Mouse (Mus musculus): ENCODE measurements around the gene Gm10842. TPM values are rescaled to one million over a fixed set of nuclear protein-coding genes. Genes with fewer than 3 reads are reported as not detected.

Gm10842 gene
- total RNA-seq, 2 experiments from 2014 or later: not detected

DNA sequence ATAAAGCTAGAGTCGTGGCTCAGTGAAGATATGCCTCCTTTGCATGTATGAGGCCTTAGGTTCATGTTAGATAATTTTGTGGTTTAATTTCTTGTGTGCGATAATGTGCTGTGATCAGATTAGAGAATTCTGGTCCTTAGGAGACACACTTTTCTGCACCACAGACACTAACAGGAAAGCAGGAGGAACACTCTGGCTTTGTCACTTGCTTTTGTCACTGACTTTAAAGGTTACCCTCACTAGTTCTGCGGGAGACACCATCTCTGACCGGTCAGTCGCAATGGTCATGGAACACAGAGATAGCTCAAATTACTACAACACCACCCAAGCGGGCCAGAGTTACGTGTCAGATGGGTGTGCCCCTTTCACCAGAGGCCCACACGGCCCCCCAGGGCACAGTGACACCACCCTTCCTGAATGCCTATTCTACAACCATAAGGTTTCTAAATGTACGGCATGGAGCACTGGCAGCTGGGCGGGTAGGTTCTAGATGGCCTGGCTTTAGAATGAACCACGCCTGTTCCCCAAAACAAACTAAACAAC lies 5.7 kb downstream of the Gm10842 start:
- no peak for DNase-seq (ENCODE audit: low spot score in 2 of 2)

DNA sequence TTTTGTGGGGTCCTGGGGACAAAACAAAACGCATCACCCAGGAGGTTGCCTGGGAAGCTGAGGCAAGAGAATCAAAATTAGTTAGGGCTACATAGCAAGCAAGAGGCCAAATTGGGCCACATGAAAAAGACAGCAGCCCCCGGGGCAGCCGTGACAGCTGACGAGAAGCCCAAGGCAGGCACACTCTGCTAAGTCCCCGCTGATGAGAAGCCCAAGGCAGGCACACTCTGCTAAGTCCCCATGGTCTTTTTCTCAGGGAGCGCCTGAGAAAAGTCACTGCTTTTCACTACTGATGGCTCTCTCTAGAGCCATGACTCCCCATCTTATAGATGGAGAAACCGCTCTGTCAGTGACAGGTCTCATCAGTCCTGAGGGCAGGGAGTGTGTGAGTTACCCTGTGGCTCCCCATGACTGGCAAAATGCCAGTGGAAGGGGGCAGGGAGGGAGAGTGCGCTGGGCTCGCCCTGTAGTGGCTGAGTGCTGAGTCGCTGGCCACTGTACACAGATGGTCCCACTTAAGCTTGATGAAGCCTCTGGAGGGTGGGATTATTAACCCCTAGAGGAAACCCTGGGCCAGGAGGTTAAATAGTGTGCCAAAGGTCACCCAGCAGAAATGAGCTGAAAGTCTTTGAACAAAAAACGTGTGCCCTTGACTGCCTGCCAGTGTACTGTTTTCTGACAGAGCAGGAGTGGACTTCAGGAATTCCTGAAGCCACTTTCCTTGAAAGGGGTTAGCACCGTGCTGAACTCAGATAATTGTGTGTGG lies 6.6 kb downstream of the Gm10842 start:
- DNase-seq (ENCODE audit: low spot score in 2 of 2): no peak

DNA sequence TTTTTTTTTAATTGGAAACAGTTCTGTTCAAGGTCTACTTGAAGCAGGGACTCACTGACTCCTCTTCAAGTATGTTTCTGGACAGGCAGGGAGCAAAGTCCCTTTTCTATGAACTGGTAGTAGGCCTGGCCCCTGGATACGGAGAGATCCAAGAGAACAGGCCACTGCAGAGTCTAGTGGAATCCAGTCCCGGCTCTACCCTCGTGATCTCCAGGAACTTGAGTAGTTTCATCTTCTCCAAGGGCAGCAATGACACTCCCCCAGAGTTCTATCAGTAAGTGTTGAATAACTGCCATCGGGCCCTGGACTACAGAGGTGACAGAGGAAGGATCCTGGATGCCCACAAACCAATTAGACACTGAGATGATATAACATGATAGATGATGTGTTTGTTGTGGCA lies 9.2 kb downstream of the Gm10842 start:
- no peak for DNase-seq (ENCODE audit: low spot score in 2 of 2)

DNA sequence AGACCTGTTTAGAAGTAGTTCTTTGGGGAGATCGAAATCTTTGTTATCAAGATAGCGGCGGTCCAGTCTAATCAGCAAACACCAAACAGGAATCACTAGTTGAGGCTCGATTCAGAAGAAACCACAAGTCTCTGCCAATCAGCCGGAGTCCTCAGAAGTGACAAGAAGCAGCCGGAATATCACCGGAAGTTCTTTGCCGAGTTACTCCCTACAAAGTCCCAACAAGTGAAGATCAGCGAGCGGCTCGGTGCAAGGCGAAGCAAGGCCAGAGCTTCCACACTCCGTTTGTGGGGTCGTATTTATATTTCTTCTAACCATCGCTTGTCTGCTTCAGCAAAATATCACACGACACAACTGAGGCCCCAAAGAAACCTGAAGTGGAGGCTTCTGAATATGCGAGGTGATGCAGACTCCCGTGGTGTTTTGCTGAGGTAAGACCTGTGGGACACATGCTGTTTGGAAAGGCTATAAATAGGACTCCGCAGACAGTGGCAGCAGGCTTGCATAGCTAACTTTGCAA lies 10.1 kb downstream of the Gm10842 start:
- DNase-seq (ENCODE audit: low spot score in 2 of 2): no peak

DNA sequence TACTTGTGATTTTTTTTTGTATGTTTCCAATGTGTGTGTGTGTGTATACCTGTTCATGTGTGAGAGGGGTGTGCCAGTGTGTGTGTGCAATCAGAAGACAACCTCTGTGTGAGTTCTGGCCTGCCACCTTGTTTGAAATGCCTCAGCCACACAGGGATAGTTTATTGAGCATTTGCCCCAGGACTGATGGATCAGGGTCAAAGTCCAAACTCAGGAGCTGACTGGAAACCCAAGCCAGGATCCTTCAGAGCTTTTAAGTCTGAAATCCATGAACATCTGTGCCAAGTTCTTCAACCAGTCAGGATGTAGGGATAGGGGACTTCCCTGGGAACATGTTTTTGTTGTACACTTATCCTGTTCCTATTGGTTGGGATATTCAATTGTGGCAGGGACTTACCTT lies 11.4 kb downstream of the Gm10842 start:
- no peak for DNase-seq (ENCODE audit: low spot score in 2 of 2)

DNA sequence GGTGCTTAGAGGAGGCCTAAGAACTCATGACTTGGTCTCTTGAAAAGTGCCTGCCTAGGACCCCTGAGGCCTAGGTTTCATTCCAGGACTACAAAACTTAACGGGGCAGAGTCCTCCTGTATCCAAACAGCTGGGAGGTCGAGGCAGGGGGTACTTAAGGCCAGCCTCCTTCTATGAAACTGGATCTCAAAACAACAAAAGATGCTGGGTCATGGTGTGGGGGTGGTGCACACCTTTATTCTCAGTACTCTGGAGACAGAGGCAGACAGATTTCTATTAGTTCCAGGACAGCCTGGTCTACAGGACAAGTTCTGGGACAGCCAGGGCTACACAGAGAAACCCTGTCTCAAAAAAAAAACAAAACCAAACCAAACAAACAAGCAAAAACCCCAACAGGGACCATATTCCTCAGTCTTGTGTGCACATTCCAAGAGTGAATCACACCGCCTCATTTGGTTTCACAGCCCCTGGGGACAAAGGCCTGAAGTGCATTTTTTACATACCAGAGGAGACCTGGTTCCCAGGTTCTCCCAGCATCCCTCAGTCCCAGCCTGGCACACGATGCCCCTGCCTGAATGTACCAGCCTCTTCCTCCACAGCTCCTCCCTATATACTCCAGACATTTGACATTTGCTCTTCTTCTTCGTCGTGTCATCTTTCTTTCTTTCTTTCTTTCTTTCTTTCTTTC lies 13.1 kb downstream of the Gm10842 start:
- DNase-seq (ENCODE audit: low spot score in 2 of 2): no peak

DNA sequence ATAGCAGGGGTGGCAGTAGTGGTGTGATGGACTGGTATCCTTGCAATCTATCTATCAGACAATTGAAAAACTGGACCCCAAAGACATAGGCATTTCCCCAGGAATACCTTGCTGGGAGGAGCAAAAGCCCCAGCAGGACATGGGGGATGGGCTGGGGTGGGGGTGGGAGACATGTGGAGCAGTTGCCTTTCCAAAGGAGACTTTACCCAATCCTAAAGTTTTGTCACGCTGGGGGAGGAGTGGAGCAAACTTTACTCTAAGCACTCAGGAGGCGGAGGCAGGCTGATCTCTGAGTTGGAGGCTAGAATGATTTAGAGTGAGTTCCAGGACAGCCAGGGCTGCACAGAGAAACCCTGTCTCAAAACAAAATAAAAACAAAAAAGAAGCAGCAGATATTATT lies 14.7 kb downstream of the Gm10842 start:
- no peak for DNase-seq (ENCODE audit: low spot score in 2 of 2)

DNA sequence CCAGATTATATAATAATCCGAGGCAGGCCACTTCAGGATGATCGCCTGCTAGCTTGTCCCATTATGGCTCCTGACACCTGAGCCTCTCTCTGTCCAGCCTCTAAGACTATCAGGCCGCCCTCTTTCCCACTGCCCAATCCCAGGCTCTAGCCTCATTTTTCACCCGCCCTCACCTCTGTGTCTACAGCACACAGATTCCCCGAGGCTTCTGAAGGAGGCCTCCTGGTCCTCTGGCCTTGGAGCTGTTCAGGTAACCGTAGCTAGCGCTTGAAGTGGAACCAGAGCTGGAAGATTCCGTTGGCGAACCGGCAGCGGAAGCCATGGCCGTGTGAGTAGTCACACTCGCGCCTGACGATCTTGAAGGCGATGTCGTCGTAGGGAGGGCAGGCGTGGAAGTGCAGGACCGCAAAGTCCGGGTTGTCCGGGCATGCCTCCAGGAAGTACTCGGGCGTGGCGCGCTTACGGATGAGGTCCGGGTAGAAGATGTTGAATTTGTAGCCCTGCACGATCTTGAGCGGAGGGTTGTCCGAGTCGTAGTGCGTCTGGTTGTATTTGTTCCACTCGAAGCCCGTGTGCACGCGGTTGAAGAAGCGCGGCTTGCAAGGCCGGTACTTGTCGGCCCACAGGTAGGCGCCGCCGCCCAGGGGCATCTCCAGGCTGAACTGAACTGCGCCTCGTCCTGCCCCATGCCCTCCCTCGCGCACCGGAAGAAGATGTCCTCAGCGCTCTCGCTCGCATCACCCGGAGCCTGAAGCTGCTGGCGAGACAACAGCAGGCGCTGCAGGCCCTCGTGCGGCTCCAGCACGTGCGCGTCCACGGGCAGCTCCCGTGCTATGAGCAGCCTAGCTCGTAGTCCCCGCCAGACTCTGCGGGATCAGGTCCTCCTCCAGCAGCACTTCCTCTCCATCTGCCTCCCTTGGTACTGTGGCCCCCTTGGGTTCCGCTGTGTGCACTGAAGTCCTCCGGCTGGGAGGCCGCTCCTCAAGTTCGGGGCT lies 18.1 kb downstream of the Gm10842 start:
- no peak for DNase-seq (ENCODE audit: low spot score in 2 of 2)

DNA sequence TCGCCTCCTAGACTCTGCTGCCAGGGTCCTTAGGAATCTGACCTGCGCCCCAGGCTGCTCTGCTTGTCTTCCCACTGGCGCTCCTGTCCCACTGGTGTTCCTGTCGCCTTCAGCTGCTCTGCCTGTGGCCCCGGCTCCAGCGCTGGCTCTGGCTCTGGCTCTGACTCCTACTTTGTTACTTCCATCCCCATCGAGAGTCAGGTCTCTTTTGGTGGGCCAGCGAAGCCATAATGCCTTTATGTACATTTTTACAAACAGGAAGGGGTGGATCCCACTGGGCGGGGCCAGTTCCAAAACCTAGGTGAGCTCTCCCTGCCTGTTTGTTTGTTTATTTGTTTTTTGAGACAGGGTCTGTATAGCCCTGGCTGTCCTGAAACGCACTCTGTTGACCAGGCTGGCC lies 20.1 kb downstream of the Gm10842 start:
- DNase-seq (ENCODE audit: low spot score in 2 of 2): no peak

DNA sequence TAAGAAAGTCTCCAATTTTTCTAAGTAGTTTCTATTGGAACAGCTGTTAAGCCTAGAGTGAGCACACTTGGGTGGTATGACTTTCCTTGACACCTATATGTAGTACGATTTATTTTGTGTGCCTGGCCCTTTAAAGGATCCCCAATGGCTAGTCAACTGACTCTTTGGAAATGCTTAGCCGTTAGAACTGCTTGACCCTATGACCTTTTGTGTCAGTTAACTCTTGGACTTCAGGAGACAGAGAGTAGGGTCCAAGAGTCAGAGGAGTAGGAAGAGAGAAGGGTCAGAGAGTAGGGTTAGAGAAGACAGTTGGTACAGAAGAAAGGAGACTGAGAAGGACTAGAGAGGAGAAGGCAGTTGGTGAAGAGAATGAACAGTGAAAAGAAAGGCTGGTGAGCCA lies 31.8 kb downstream of the Gm10842 start, which contains the start of gene Tlk2:
Gene Tlk2 (plus strand): TSS at position 292 of the 400 bp plus-strand sequence.
- DNase-seq (ENCODE audit: low spot score in 2 of 2): no peak

DNA sequence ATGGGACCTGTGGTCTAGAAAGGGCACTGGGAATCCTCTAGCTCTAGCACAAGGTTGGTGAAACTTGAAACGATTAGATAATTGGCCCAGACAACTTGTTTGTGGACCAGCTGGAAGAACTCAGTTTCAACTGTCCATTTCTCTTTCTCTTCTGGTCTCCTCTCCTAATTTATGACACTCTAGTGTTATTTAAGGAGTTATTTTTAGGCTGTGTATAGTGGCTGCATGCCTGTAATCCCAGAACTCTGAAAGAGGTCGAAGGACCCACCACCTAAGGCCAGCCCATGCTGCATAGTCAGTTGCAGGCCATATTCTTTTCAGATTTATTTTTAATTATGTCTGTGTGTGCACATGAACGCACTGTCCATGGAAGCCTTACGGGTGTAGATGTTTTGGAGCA lies 32.8 kb downstream of the Gm10842 start:
- DNase-seq (ENCODE audit: low spot score in 2 of 2): no peak

DNA sequence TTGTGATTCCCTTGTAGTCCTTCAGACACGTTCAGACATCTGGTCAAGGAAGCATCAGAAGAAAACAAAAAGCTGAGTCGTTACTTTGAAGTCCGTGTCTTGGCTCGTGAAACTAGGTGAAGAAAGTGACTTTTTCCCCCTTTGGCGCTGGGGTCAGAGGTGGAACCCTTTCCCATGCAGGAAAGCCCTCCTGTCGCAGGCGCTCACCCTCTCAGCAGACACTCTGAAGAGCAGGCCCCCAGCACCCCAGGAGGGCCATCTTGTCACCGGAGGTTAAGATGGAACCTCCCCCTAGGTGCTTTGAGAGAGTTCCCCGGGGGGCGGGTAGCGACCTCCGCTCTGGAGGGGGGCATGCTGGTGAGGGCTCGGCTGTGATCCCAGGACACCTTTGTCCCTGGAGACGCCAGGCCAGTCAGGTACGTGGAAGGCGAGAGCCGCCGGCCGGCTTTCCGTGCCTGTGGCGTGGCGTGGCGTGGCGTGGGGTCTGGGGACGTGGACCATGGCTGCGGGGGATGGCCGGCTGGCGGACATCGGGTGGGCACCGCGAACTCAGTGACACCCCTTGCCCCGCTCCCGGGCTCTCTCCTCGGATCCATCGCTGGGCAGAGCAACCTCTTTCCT lies 33.9 kb downstream of the Gm10842 start:
- DNase-seq (ENCODE audit: low spot score in 2 of 2): peak in 1 of 2 experiments; percentile 22

DNA sequence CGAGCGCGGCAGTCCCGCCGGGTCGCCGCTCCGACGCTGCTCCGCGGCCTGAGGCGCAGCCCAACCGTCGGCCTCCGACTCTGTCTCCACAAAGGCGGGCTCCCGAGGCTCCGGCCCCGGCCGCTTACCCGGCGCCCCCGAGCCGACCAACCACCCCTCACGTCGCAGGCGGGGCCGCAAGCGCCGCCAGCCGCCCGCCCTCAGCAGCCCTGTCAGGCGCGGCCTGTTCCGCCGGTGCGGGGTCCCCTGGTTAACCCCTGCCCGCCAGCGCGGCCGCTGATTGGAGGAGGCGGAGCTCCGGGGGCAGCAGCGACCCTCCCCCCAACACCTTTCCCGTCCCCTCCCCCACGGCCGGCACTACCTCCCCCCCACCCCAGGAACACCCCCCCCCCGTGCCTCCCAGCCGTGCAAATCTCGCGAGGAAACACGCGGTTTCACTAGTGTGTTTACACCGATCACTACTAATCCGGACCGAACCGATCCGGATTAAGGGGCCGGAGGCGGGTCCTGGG lies 34.5 kb downstream of the Gm10842 start:
- peak; percentile 85 to 91 for DNase-seq (ENCODE audit: low spot score in 2 of 2)

DNA sequence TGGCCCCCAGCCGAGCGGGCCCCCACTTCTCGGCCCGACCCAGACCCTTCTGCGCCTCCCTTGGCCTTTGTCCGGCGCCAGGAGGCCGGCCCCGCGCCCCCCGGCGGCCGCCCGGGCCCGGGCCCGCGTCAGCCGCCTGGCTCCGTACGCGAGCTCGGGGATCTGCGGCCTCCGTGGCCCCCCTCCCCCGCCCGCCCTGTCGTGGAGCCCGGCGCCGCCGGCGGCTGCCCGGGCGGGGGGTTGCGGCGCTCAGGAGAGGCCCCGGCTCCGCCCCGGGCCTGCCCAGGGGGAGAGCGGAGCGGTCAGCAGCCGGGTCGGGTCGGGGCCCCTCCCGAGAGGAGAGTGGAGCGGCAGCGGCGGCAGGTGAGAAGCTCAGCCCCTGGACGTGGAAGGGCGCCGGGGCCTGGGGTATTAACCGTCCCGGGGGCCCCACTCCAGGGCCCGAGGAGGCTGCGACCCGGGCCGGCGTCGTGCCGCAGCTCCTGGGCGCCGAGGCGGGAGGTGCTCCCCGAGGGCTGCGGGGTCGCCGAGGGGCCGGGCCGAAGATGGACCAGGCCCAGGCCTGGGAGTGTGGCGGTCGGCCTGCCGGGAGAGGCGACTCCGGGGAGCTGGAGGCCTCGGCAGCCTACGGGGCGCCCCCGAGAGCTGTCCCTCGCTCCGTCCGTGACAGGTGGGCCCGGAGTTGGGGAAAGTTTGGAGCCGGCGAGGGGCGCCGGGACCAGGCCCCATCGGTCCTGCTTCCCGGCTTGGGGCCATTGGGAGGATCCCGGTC lies 35.2 kb downstream of the Gm10842 start:
- peak; percentile 25 to 57 for DNase-seq (ENCODE audit: low spot score in 2 of 2)

DNA sequence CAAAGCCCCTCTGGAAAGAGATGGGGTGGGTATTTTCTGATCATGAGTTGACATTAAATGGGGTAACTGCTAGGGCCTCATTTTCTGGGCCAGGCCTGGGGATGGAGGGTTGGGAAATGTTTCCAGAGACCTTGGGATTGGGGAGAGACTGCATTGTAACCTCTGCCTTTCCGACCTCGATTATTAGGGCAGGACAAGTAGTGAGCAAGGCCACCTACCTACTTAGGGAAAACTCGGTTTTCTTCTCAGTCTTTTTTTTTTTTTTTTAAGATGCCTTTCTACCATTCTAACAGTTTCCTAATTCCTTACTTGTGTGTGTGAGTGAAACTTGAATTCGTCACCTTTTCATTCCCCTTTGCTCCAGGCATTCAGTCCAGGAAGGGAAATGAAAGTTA lies 35.8 kb downstream of the Gm10842 start:
- no peak for DNase-seq (ENCODE audit: low spot score in 2 of 2)

DNA sequence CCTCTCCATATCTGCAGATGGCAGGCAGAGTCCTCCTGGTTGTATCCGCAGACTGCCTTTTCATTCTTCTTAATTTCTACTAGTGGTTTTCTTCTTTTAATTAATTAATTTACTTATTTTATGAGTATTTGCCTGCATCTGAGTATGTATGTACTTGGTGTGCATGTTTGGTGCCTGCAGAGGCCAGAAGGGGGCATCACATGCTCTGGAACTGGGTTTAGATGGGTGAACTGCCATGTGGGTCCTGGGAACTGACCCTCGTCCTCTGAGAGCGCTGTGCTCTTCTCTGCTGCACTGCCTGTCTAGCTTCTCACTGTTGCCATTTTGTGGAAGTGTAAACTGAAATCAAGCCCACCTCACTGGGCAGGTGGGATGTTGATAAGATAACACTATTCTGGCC lies 38.0 kb downstream of the Gm10842 start:
- no peak for DNase-seq (ENCODE audit: low spot score in 2 of 2)

DNA sequence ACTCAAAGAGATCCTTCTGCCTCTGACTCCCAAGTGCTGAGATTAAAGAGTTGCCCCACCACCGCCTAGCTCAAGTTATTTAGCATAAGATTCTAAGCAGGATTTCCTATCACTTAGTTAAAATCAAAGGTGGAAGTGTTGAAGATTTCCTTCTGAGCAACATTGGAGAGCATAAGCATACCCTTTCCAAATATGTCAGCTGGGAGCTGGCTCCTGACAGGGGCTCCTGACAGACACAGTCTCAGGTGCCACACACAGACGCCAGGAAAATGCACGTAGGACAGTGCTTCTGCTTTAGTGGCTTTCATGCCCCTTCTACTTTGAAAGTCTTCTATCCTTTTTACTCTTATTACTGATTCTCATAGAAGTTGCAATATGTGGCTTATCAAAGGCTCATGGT lies 45.5 kb downstream of the Gm10842 start:
- no peak for DNase-seq (ENCODE audit: low spot score in 2 of 2)
